Mouse (Mus musculus) hindbrain, embryonic 11.5 days (tissue): Measurements from ENCODE around the gene Calr3. TPM values are rescaled to one million over a fixed set of nuclear protein-coding genes. Genes with fewer than 3 reads are reported as not detected.

Experiments used
- ATAC-seq: fragments of 200-750 bp; cut with Nextera tagmentation; 2 replicates; pipeline ENCODE4 v1.8.0; 2017; ENCODE audit warnings: mild to moderate bottlenecking, moderate TSS enrichment, moderate library complexity; ENCODE audit not compliant: low FRiP score
- DNase-seq: peaks from one replicate; pipeline ENCODE4 v3.0.0-alpha.2; 2015; ENCODE audit warnings: low spot score
- H3K27ac ChIP-seq: fragments of 300-500 bp; sonication (generic); 2 replicates; pipeline ENCODE4 v1.5.1; 2014; ENCODE audit warnings: mild to moderate bottlenecking, low read depth, low read length
- H3K27me3 ChIP-seq: fragments of 300-500 bp; sonication (generic); 2 replicates; pipeline ENCODE4 v1.6.1; 2014; ENCODE audit warnings: mild to moderate bottlenecking, low read length, moderate library complexity, mixed read lengths; ENCODE audit not compliant: control insufficient read depth, insufficient read depth
- H3K36me3 ChIP-seq: fragments of 300-500 bp; sonication (generic); 2 replicates; pipeline ENCODE4 v1.6.1; 2014; ENCODE audit warnings: mild to moderate bottlenecking, low read length, moderate library complexity, mixed read lengths; ENCODE audit not compliant: control insufficient read depth, insufficient read depth
- H3K4me1 ChIP-seq: fragments of 300-500 bp; sonication (generic); replicated peaks from 2 replicates; pipeline ENCODE4 v1.6.1; 2014; ENCODE audit warnings: low read length, mixed read lengths; ENCODE audit not compliant: control insufficient read depth, insufficient read depth
- H3K4me2 ChIP-seq: fragments of 300-500 bp; sonication (generic); replicated peaks from 2 replicates; pipeline ENCODE4 v1.6.1; 2014; ENCODE audit warnings: mild to moderate bottlenecking, low read depth, low read length
- H3K4me3 ChIP-seq: fragments of 300-500 bp; sonication (generic); 2 replicates; pipeline ENCODE4 v1.5.1; 2014; ENCODE audit warnings: low read depth, low read length
- H3K9ac ChIP-seq: fragments of 300-500 bp; sonication (generic); 2 replicates; pipeline ENCODE4 v1.6.1; 2014; ENCODE audit warnings: low read depth, low read length
- H3K9me3 ChIP-seq: fragments of 300-500 bp; sonication (generic); 2 replicates; pipeline ENCODE4 v1.6.1; 2016; ENCODE audit warnings: low read length; ENCODE audit not compliant: control insufficient read depth
- WGBS: fragments of 180-500 bp; shearing (Covaris S2); extraction: QIAGEN DNeasy Blood & Tissue Kit; methylation state at CpG from one replicate; pipeline ENCODE4 v1.1.7; 2014; 5-methylcytosine and 5-hydroxymethylcytosine counted together
- polyA plus RNA-seq: library from polyadenylated mRNA; unstranded; fragments of >200 nt; fragmentation: Nextera tagmentation; extraction: Ambion mirVana; gene quantifications from 2 replicates; pipeline ENCODE4 v1.2.1, GENCODE M21; 2014

Calr3 gene
- polyA plus RNA-seq, 1 experiment from 2014 or later: 1.3 TPM

- H3K36me3 ChIP-seq: no peaks in the 10 kb centered on the region
- no peak overlapping the region for H3K4me3 ChIP-seq
- H3K27ac ChIP-seq: no peak overlapping the region
- no peaks in the 10 kb centered on the region for H3K27me3 ChIP-seq
- ATAC-seq (no peak), DNase-seq (no peak)
- H3K9ac ChIP-seq: no peak overlapping the region
- WGBS: 91% methylated on average over 4 of the region's 4 CpGs
- H3K4me1 ChIP-seq: no peaks in the 10 kb centered on the region
- H3K4me2 ChIP-seq: no peak overlapping the region
- H3K9me3 ChIP-seq: no peaks in the 10 kb centered on the region
Measured at GRCm38 (mm10) chr8:72455317-72455716, 11.6 kb upstream of the Calr3 start.

- H3K4me2 ChIP-seq: no peak overlapping the region
- 93% methylated on average over 2 of the region's 2 CpGs for WGBS
- H3K9me3 ChIP-seq: no peaks in the 10 kb centered on the region
- H3K36me3 ChIP-seq: no peaks in the 10 kb centered on the region
- no peak overlapping the region for H3K4me3 ChIP-seq
- no peak for DNase-seq
- H3K4me1 ChIP-seq: no peaks in the 10 kb centered on the region
- H3K27ac ChIP-seq: no peak overlapping the region
- ATAC-seq: no peak
- H3K27me3 ChIP-seq: no peaks in the 10 kb centered on the region
- H3K9ac ChIP-seq: no peak overlapping the region
Measured at GRCm38 (mm10) chr8:72453904-72454303, 10.2 kb upstream of the Calr3 start.

GRCm38 (mm10) chr8:72451516-72451915 lies 7.8 kb upstream of the Calr3 start:
- WGBS: 91% methylated on average over 8 of the region's 8 CpGs
- H3K27me3 ChIP-seq: no peaks in the 10 kb centered on the region
- ATAC-seq (no peak), DNase-seq (no peak)
- no peak overlapping the region for H3K9ac ChIP-seq
- H3K4me3 ChIP-seq: no peak overlapping the region
- no peaks in the 10 kb centered on the region for H3K9me3 ChIP-seq
- H3K4me1 ChIP-seq: no peaks in the 10 kb centered on the region
- H3K36me3 ChIP-seq: no peaks in the 10 kb centered on the region
- H3K27ac ChIP-seq: no peak overlapping the region
- no peak overlapping the region for H3K4me2 ChIP-seq

GRCm38 (mm10) chr8:72445071-72445470 lies 1.4 kb upstream of the Calr3 start:
- Histone ChIP-seq H3K27ac (no peak overlapping the region), H3K9me3 (no peaks in the 10 kb centered on the region), H3K9ac (no peak overlapping the region), H3K4me1 (0 out of 2 replicates have a peak, but pooled peaks cover 2% of the 10 kb centered on the region), H3K4me2 (no peak overlapping the region), H3K4me3 (no peak overlapping the region), H3K27me3 (no peaks in the 10 kb centered on the region), H3K36me3 (no peaks in the 10 kb centered on the region)
- DNase-seq (no peak), ATAC-seq (no peak)
- 97% methylated on average over 6 of the region's 6 CpGs for WGBS

GRCm38 (mm10) chr8:72443994-72444350 lies 302 bp upstream of the Calr3 start:
- Histone ChIP-seq H3K27me3 (no peaks in the 10 kb centered on the region), H3K9ac (peak overlapping the region; percentile 72), H3K4me3 (peak overlapping the region; percentile 36), H3K36me3 (no peaks in the 10 kb centered on the region), H3K4me1 (0 out of 2 replicates have a peak, but pooled peaks cover 2% of the 10 kb centered on the region), H3K4me2 (peak overlapping the region; percentile 56), H3K27ac (no peak overlapping the region), H3K9me3 (no peaks in the 10 kb centered on the region)
- WGBS: 47% methylated on average over 6 of the region's 6 CpGs
- peak; percentile 73; the same call in 1 of the 2 replicates for ATAC-seq
- no peak for DNase-seq

- Histone ChIP-seq H3K4me1 (0 out of 2 replicates have a peak, but pooled peaks cover 2% of the 10 kb centered on the region), H3K9ac (no peak overlapping the region), H3K9me3 (no peaks in the 10 kb centered on the region), H3K36me3 (no peaks in the 10 kb centered on the region), H3K4me2 (no peak overlapping the region), H3K4me3 (no peak overlapping the region), H3K27ac (no peak overlapping the region), H3K27me3 (no peaks in the 10 kb centered on the region)
- DNase-seq (no peak), ATAC-seq (no peak)
- 67% methylated on average over 8 of the region's 8 CpGs for WGBS
Measured at GRCm38 (mm10) chr8:72438248-72439015, 5.2 kb downstream of the Calr3 start.

GRCm38 (mm10) chr8:72434952-72435351 lies 8.7 kb downstream of the Calr3 start:
- ATAC-seq: no peak
- DNase-seq: no peak
- H3K4me3 ChIP-seq: no peak overlapping the region
- no peak overlapping the region for H3K9ac ChIP-seq
- no peak overlapping the region for H3K4me2 ChIP-seq
- H3K9me3 ChIP-seq: no peaks in the 10 kb centered on the region
- 63% methylated on average over 2 of the region's 2 CpGs for WGBS
- no peaks in the 10 kb centered on the region for H3K27me3 ChIP-seq
- no peaks in the 10 kb centered on the region for H3K4me1 ChIP-seq
- no peak overlapping the region for H3K27ac ChIP-seq
- no peaks in the 10 kb centered on the region for H3K36me3 ChIP-seq

- H3K4me3 ChIP-seq: no peak overlapping the region
- H3K4me2 ChIP-seq: no peak overlapping the region
- H3K4me1 ChIP-seq: no peaks in the 10 kb centered on the region
- DNase-seq: no peak
- no peaks in the 10 kb centered on the region for H3K36me3 ChIP-seq
- no peak for ATAC-seq
- WGBS: 54% methylated on average over 13 of the region's 13 CpGs
- H3K9ac ChIP-seq: no peak overlapping the region
- H3K27ac ChIP-seq: no peak overlapping the region
- no peaks in the 10 kb centered on the region for H3K27me3 ChIP-seq
- H3K9me3 ChIP-seq: no peaks in the 10 kb centered on the region
Measured at GRCm38 (mm10) chr8:72429676-72430075, 14.0 kb downstream of the Calr3 start.

- Histone ChIP-seq H3K4me1 (peaks cover 12% of the 10 kb centered on the region), H3K27ac (no peak overlapping the region), H3K36me3 (no peaks in the 10 kb centered on the region), H3K27me3 (no peaks in the 10 kb centered on the region), H3K4me2 (no peak overlapping the region), H3K9me3 (no peaks in the 10 kb centered on the region), H3K4me3 (no peak overlapping the region), H3K9ac (no peak overlapping the region)
- ATAC-seq (no peak), DNase-seq (no peak)
- WGBS: 78% methylated on average over 1 of the region's 1 CpGs
Measured at GRCm38 (mm10) chr8:72422926-72423325, 20.7 kb downstream of the Calr3 start.
